Mouse (Mus musculus): ENCODE data around the gene Olfr2.

Gene Olfr2

DNA sequence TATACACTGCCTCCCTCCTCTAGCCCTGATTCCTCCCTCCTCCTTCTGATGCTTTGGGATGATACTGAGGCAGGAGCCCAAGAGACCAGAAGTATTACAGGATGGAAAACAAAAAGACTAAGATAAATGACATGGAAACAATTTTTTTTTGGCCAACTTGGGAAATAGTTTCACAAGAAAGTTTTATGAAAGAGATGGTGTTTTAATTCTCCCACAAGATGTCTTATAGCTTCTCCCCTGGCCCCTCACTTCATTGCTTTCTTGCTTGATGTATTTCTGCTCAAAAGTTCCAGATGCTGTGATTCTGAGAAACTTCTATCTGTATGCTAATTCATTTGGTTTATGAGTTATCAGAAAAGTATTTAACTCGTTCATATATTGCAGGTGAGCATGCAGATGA, at the start of gene Olfr2:
Olfr2 (minus strand) TSS at position 101 of the 400 bp plus-strand sequence.
- no peak for DNase-seq (ENCODE audit: low spot score)

DNA sequence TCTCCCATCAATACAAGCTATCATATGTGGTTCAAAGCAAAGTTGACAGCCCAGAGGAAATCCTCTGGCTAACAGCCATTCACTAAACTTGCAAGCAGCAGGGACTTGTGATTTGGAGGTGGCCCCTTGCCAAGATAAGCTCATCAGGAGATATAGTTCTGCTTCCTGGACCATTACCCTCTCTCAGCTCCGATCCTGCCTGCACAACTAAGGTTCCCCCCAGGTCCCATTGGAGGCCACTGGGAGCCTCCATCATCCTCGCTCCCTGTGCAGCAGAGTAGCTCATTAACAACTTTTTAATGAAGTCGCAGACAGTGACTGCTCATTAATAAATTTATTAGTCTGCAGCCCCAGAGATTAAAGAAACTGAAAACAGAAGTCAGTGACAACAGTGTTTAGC, 41.7 kb upstream of the Olfr2 start:
- DNase-seq (ENCODE audit: low spot score): no peak

DNA sequence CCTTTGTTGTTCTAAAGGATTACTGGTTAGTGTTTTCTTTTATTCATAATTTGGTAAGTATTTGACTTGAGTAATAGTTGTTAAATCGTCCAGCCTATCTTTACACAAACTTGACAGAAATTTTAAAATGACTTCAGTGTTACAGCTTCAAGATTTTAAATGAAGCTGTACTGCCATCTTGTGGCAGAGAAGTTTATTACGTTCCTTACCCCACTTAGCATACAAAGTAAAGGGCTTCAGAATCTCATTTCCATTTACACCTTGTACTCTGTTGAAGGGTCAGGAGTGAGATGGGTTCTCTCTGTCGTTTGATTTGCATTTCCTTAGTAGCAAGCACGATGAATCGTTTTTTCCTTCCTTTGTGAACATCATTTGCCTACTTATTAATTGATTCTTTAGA, 40.0 kb upstream of the Olfr2 start:
- peak; percentile 82 for DNase-seq (ENCODE audit: low spot score)

DNA sequence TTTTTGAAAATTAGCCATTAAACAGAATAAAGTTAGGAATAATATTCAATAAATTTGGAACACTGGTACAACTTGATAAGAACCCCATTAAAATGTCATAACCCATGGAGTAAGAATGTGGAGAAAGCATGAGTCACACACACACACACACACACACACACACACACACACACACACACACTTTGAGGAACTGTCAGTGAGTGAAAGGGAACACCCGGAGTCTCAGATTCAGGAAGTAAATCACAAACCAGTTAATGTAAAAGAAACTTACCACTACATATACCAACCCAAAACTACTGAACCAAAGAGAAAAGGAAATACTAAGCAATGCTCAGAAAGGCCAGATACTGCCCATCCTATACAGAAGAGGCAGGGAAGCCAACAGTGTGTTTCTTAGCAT, 38.5 kb upstream of the Olfr2 start:
- no peak for DNase-seq (ENCODE audit: low spot score)

DNA sequence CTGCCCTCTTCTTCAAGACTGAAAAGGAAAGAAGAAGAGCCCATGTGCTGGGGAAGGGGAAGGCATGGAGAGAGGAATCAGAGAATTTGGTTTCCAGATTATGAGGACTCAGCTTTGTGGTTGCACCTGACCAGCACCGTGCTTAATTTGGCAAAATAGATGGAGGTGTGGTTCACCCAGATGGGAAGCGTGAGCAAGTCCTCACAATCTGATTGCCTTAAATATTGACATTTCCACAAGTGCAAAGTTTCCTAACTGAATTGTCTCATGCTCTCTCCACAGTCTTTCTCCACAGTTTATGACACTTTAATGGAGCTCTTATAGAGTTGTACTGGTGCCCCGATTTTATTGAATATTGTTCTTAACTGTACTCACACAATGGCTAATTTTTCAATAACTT, 37.3 kb upstream of the Olfr2 start:
- no peak for DNase-seq (ENCODE audit: low spot score)

DNA sequence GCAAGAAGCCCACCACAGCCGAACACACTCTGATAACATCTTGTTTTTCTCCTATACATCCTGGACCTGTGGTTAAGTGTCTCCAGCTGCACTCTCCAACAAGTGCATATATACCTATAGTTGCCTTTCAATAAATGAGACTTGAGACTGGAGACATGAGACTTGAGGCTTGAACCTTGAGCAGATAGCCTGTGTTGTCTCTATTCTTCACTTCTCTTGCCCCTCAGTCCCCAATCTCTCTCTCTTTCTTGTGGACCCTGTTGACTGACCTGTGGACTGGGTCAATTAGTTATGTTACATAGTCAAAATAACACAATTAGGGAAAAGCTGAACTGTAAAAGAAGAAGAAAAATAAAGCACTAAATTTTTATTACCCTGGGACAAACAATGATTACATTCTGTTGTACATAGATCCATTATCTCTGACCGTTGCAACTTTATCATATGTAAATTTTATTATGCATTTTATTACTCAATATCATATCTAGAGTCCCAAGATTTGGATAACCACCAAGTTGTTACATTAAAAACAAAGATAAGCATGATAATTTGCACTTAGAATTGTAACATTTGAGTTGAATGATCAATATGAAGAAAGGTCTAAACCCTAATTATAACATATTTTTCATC, 34.2 kb upstream of the Olfr2 start:
- DNase-seq (ENCODE audit: low spot score): no peak

DNA sequence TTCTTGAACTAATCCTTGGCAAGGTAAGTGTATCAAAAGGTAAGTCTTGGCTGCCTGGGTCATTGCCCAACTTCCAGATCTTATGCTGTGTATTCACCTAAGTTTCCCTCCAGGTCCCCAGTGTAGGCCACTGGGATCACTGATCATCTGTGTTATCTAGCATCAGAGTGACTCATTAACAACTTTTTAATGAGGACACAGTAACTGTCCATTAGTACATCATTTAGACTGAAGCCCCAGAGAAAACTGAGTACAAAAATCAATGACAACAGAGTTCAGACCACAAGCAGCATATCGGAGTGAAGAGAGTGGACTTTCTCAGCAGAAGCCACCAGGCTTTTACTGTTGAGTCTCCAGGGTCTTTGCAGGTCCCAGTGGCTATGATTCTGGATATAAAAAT, 25.0 kb upstream of the Olfr2 start, which contains the start of gene Olfr713:
Olfr713 (plus strand) TSS at position 301 of the 400 bp plus-strand sequence.
- DNase-seq (ENCODE audit: low spot score): no peak

DNA sequence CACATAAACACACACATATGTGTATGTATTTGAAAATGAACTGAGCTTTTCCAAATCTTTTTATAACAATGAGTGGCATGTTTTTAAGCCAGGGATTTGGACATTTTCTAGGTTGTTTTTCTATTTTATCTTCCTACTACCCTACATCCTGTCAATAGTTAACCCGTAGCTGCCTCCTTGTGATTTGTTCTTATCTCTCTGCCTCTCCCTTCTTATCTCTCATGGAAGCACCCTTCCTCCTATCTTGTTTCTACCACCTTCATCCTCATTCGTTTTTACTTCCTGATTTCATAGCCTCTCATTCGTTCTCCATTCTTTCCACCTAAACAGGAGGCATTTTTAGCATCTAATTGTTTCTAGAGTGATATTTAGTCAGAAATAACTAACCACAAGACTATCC, 1.7 kb downstream of the Olfr2 start:
- DNase-seq (ENCODE audit: low spot score): no peak

DNA sequence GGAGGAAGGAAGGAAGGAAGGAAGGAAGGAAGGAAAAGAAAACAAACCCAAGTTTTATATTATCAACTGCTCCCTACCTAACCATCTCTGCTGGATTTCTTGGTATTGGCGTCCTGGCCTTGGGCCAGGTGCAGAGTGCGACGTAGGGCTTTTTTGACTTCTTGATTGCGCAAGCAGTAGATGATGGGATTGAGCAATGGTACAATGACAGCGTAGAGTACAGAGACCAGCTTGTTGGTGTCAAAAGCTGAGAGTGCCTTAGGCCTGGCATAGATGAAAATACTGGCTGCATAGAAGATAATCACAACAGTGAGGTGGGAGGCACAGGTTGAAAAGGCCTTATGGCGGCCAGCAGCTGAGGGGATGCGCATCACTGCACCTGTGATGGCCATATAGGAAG, 5.1 kb downstream of the Olfr2 start:
- DNase-seq (ENCODE audit: low spot score): no peak

DNA sequence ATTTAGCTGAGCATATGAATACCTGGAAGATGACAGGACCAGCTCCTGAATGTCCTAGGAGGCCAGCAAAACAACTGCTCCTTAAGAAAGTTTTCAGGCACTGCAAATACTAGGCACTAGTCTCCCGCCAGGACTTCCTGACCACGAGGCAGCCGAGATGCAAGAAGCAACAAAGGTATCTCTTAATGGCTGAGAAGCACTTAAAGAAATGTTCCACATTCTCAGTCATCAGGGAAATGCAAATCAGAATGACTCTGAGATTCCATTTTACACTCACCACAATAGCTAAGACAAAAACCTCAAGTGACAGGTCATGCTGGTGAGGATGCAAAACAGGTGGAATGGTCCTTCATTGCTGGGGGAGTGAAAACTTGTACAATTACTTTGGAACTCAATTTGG, 20.6 kb downstream of the Olfr2 start:
- DNase-seq (ENCODE audit: low spot score): no peak

DNA sequence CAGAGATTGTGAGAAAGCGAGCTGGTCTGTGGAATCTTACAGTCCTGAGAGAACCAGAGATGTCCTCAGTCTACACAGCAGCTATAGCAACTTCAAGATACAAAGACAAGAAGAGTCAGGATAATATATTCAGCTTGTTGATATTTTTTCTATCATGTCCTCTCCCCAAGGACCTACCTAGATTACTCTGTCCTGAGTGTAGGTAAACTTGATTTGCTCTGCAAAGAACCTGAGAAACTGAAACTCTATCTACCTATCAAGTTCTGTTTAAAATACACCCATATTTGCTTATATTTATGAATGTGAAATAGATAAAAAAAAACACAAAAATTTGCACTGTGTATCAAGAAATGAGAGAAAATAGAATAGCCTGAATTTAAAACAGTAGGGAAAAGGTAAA, 30.5 kb downstream of the Olfr2 start, which contains the start of gene Olfr711:
Olfr711 (minus strand) TSS at position 101 of the 400 bp plus-strand sequence.
- no peak for DNase-seq (ENCODE audit: low spot score)

DNA sequence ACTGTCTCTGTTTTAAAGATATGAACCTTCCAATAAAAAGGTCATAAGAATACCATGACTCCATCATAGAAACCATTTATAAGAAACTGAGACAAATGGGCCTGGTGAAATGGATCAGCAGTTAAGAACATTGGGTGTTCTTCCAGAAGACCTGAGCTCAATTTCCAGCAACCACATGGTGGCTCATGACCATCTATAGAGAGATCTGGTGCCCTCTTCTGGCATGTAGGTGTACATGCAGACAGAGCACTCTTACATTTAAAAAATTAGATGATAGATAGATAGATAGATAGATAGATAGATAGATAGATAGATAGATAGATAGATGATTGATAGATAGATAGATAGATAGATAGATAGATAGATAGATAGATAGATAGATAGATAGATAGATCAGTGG, 38.4 kb downstream of the Olfr2 start:
- DNase-seq (ENCODE audit: low spot score): peak; percentile 1

DNA sequence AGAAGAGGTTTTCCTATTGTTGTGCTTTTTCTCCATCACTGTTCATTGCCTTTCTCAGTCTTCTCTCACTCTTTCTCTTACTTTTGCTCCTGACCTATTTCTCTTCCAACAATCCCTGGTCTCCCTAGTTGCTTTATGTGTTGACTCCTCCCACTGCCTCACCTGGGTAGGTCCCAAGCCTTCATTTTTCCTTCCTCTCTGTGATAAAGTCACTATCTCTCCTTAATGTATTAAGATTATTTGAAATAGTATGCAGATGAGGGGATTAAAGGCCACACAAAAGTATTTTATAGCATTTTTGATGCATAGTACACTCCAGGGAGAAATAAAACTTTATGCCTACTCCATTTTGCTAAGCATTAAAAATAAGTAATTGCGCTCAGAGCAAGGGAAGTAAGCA, 42.0 kb downstream of the Olfr2 start, which contains the start of gene Olfr6:
Olfr6 (minus strand) TSS at position 101 of the 400 bp plus-strand sequence.
- DNase-seq (ENCODE audit: low spot score): no peak

DNA sequence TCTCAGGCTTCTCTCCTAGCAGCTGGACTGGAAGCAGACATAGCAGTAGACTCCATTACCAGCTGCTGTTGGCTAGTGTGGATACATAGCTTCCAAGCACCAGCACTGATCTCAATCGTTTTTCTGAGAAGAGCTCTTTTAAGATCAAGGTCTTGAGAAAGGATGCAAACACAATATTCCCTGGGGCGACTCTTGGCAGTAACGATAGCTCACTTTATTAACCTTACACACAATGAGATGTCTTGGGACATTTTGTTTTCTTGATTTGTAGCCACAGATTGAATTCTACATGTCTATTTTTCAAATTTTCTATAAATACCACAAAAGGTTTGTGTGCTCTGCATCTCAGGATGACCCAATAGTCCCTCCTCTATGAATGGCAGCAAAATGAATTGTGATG, 57.7 kb downstream of the Olfr2 start, which contains the start of gene Olfr710:
Olfr710 (minus strand) TSS at position 101 of the 400 bp plus-strand sequence.
- DNase-seq (ENCODE audit: low spot score): no peak
